Mouse (Mus musculus) heart, postnatal 14 days (tissue): Measurements from ENCODE around the gene Jmjd1c. TPM values are rescaled to one million over a fixed set of nuclear protein-coding genes. Genes with fewer than 3 reads are reported as not detected.

Source experiments
- DNase-seq, 2 experiments: peaks; one replicate each; pipeline ENCODE4 v3.0.0; 2021 to 2022
- intact Hi-C: fragments of 180-260 bp; cut with DNase I; formaldehyde crosslinking; loops from one replicate; pipeline ENCODE4 v1.15.1; 2025
- total RNA-seq, 2 experiments: library from RNA; stranded (reverse); gene quantifications; 2 replicates each; pipeline ENCODE4 v1.2.3; 2021

The Jmjd1c gene
- total RNA-seq, 2 experiments from 2014 or later = 46.4 to 46.8 TPM

DNA sequence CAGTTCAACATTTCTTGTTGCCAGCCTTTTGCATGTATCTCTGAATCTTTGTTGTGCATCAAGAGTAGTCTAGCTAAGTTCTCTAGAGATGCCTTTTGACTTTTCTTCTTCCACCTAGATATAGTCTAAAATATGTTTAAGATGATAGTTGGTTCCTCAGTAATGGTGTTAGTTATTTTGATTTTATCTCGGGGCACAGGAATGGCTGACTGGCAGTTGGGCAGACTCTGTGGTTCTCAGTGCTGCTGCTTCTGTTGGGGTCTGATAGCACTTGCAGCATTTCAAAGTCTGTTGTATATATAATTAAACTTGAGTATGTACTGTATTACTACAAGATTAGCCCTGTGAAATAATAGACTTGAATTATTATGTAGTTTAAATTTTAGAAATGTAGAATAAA, 87.2 kb downstream of the Jmjd1c start:
- DNase-seq = no peak
- intact Hi-C loops = no loop called here

GRCm38 (mm10) chr10:67184441-67185070, 88.6 kb downstream of the Jmjd1c start:
- intact Hi-C loops = loop anchor here (2.0 to 5.0 kb wide), 5 partner anchors 57 to 277 kb away; partner anchors contain the start of genes Jmjd1c and Reep3

DNA sequence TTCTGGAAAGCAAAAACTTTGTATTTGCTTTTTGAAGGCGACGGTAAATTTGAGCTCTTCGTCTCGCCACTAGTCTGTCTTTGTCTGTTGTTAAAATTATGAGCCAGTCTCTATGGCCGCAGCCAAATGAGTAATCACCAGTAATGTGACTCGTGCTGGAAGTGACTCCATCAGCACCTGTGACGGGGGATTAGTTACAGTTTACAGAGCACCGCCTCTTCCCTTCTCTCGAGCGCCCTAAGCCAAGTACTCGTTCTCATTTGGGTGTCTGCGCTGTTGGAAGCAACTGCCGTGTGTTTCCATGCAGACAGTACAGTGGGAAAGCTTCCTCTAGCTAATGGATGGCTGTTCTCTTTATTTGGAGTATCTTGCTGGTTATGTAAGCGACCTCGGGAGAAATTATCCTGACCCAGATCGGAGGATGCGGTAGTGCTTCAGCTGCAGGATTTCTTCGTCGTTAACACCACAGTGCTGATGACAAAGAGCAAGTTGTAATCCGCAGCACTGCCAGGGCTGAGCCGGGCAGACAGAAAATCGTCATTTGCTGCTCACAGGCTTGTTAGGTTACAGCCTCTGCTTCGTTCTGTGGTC, 89.7 kb downstream of the Jmjd1c start:
- intact Hi-C loops = loop anchor here (2.0 to 5.0 kb wide), 5 partner anchors 58 to 278 kb away; partner anchors contain the start of genes Jmjd1c and Reep3
- peak; percentile 74 to 78 for DNase-seq

More at GRCm38 (mm10) chr10:67184441-67185070, 88.6 kb downstream of the Jmjd1c start:
- DNase-seq = no peak

- intact Hi-C loops = loop anchor here (5.0 kb wide), 4 partner anchors 59 to 279 kb away; no protein-coding TSS in a partner anchor
- no peak for DNase-seq
Measured at GRCm38 (mm10) chr10:67186489-67186888, 90.6 kb downstream of the Jmjd1c start.

- peak in 1 of 2 experiments; percentile 15 for DNase-seq
- intact Hi-C loops = loop anchor here (5.0 kb wide), 4 partner anchors 60 to 280 kb away; no protein-coding TSS in a partner anchor
Measured at GRCm38 (mm10) chr10:67187001-67187453, 91.1 kb downstream of the Jmjd1c start.

GRCm38 (mm10) chr10:67187952-67188351, 92.0 kb downstream of the Jmjd1c start:
- DNase-seq = no peak
- intact Hi-C loops = loop anchor here (5.0 kb wide), 4 partner anchors 61 to 281 kb away; no protein-coding TSS in a partner anchor

GRCm38 (mm10) chr10:67189057-67189456, 93.1 kb downstream of the Jmjd1c start:
- intact Hi-C loops = loop anchor here (5.0 kb wide), 4 partner anchors 62 to 282 kb away; no protein-coding TSS in a partner anchor
- no peak for DNase-seq

DNA sequence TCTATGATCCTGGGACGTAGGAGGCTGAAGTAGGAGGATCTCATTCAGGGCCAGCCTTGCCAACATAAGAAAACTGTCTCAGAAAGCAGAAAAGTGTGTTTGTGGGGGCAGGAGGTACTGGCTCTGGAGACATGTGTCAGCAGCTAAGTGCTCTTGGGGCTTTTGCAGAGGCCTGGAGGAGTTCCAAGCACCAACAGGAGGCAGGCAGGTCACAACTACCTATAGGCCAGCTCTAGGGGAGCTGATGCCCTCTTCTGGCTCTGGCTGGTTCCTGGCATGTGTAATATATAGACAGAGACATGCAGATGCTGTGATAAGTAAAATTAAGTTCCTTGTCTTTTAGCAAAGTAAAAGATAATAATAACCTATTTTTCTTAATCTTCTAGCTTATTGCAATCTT, 94.3 kb downstream of the Jmjd1c start:
- intact Hi-C loops = loop anchor here (5.0 kb wide), 1 partner anchor 37 kb away; no protein-coding TSS in a partner anchor
- DNase-seq = peak in 1 of 2 experiments; percentile 18

- intact Hi-C loops = loop anchor here (5.0 kb wide), 1 partner anchor 35 kb away; no protein-coding TSS in a partner anchor
- peak in 1 of 2 experiments; percentile 36 for DNase-seq
Measured at GRCm38 (mm10) chr10:67192366-67192765, 96.4 kb downstream of the Jmjd1c start.

DNA sequence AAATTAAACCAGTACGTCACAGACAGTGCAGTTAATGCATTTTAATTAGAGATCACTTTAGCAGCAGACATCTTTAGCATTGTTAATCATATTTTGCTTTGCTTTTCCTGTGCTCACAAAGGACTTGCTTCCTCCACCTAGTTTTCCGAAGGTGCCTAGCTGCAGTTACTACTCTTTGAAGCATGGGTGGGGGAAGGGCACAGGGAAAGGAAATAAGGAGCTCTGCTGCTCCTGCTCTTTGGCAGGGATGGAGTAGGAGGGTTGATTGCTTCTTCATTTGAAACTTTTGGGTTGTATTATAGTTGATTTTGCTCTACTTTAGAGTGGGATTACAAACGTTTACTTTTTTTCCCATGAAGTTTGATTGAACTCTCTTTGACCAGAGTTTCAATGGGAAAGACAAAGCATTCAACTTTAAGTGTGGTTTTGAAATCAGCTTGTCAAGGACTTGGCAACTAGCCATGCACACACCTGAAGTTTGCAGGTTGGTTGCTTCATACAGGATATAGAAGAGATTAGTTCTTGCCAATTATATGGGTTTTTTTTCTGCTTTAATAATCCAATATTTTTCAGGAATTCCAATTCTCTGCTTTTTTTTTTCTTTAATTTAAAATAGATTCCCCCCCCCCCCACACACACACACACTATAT, 97.2 kb downstream of the Jmjd1c start:
- DNase-seq = no peak

GRCm38 (mm10) chr10:67194046-67194445, 98.1 kb downstream of the Jmjd1c start:
- intact Hi-C loops = loop anchor here (5.0 kb wide), 1 partner anchor 33 kb away; no protein-coding TSS in a partner anchor
- no peak for DNase-seq

More for the DNA sequence above, 97.2 kb downstream of the Jmjd1c start:
- intact Hi-C loops = loop anchor here (5.0 kb wide), 1 partner anchor 34 kb away; no protein-coding TSS in a partner anchor

DNA sequence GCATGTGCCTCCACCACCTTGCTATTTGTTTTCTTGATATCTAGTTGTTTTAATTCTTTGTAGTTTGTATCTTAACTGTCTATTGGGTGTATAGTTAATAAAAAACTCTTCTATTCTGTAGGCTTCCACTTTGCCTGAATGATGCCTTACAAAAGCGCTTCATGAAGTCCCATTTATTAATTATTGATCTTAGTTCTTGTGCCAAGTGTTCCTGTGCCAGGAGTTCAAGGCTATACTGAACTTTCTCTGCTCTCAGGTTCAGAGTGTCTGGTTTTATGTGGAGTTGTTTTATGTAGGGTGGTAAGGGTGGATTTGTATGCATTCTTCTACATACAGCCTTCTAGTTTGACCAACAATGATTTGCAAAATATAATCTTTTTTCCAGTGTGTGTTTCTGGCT, 99.7 kb downstream of the Jmjd1c start:
- DNase-seq = no peak
- intact Hi-C loops = no loop called here

GRCm38 (mm10) chr10:67197186-67197585, 101.3 kb downstream of the Jmjd1c start:
- no peak for DNase-seq
- intact Hi-C loops = no loop called here

GRCm38 (mm10) chr10:67197829-67198228, 101.9 kb downstream of the Jmjd1c start:
- intact Hi-C loops = no loop called here

DNA sequence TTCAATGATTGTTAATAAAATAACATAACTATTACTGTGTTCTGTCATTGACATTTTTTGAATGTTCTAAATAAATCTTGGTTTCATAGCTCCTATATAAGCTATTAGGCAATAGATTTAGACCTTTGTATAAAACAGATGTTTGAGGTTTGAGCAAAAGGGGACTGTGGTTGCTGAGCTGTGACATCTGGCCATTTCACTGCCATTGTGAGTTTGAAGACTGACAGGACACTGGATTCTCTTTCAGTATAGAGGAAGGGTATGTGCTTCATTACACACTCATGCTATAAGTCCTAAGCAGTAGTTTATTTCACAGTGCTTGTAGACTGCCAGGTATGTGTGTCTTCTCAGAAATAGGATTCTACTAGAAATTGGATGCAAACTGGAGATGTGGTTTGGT, 105.8 kb downstream of the Jmjd1c start:
- DNase-seq = no peak
- intact Hi-C loops = no loop called here

More at GRCm38 (mm10) chr10:67197829-67198228, 101.9 kb downstream of the Jmjd1c start:
- no peak for DNase-seq

- no peak for DNase-seq
- intact Hi-C loops = no loop called here
Measured at GRCm38 (mm10) chr10:67202470-67202869, 106.5 kb downstream of the Jmjd1c start.

DNA sequence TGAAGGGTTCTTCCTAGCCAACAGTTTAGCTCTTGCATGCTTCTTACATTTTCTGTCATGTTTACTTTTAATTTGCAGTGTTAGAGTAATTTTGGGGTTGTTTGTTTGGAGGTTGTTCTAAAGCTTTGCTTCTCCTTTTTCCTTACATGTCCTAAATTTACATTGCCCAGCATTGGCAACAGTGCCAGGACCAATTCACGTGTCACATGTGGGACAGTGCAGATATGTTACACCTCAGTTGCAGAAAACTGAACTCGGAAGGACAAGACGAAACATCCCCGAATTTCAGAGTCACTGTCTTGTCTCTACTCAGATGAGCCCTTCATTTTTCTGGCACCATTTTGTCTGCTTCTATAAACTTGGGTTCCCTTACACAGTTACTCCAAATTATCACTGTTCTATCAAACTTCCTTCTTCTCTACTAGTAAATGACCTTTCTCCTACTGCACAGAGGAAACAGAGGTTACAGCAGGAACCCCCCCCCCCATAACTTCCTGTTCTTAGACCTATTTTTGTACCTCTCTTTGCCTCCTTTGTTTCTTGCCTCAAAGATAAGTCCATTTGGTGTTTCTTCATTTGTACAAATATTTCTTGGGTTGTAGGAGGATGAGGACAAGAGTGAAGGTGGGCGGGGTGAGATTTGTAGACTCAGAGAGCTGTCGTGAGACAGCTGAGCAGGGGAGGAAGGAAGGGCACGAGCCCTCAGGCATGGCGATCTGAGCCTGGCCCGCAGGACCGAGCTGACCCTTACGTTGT, 108.9 kb downstream of the Jmjd1c start:
- intact Hi-C loops = no loop called here
- no peak for DNase-seq

GRCm38 (mm10) chr10:67207931-67208330, 112.0 kb downstream of the Jmjd1c start:
- DNase-seq = no peak
- intact Hi-C loops = no loop called here

GRCm38 (mm10) chr10:67209916-67210675, 114.2 kb downstream of the Jmjd1c start:
- no peak for DNase-seq

More at GRCm38 (mm10) chr10:67209916-67210675, 114.2 kb downstream of the Jmjd1c start:
- intact Hi-C loops = no loop called here
